Mouse (Mus musculus): ENCODE measurements around the gene Gm10134. TPM values are rescaled to one million over a fixed set of nuclear protein-coding genes. Genes with fewer than 3 reads are reported as not detected.

Gene Gm10134
- polyA plus RNA-seq, 1 experiment from 2014 or later: not detected

DNA sequence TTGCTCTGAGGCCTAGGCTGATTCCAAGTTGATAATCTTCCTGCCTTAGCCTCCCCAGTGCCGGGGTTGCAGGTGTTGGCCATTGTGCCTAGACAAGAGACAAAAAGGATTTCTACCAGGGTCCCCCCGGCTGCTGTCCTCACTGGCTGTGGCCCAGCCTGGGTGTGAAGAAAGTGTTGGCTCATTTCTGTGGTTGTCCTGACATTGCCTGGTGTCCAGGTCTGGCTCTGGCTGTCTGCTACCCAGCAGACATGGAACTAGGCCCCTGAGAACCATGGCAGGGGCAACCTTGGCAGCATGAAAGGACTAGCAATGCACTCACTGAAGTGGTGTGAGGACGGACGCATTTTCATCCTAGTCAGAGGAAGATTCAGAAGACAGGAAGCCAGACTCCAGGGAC is 24.0 kb downstream of the Gm10134 start:
- Histone ChIP-seq H3K27ac (replicated peaks; ENCODE audit: low read depth, low read length) (no peak overlapping the region), H3K4me1 (ENCODE audit: control insufficient read depth, insufficient read depth, low read length) (peaks cover 11% of the 10 kb centered on the region; the same call in 1 of the 2 replicates)

DNA sequence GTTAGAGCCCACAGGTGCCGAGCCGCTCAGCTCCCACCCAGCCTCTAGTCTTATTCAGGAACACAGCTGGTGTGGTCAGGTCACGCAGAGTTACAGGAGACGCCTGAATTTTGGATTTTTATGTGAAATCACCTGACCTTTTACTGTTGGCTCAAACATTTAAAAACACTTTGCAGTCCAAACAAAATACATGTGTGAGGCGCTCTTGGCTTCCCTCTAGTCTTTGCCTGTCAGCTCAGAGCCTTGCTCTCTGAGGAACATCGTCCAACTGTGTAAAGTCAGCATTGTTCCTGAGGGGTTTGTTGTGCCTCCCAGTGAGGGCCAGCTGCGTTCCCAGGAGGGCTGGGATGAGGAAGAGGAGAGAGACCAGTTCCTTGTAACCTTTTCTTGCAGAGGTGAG is 24.4 kb downstream of the Gm10134 start:
- no peaks in the 10 kb centered on the region for H3K9me3 ChIP-seq (replicated peaks; ENCODE audit: control insufficient read depth, low read length)
- no peaks in the 10 kb centered on the region for H3K27me3 ChIP-seq (ENCODE audit: control insufficient read depth, insufficient read depth, low read length)
- H3K4me1 ChIP-seq (ENCODE audit: control insufficient read depth, insufficient read depth, low read length): peaks cover 10% of the 10 kb centered on the region
- H3K9ac ChIP-seq (replicated peaks; ENCODE audit: low read length): no peak overlapping the region; the same call in 1 of the 2 replicates
- 56% methylated on average over 7 of the region's 7 CpGs for WGBS
- no peak overlapping the region for H3K4me3 ChIP-seq (ENCODE audit: low read depth, low read length)
- no peaks in the 10 kb centered on the region for H3K36me3 ChIP-seq (replicated peaks; ENCODE audit: control insufficient read depth, insufficient read depth, low read depth, low read length)
- H3K27ac ChIP-seq (replicated peaks; ENCODE audit: low read depth, low read length): no peak overlapping the region
- H3K4me2 ChIP-seq (ENCODE audit: low read depth, low read length): no peak overlapping the region
- no peak for DNase-seq (ENCODE audit: low spot score)
- ATAC-seq (replicated peaks; ENCODE audit: insufficient number of reproducible peaks, low FRiP score, low TSS enrichment, low read depth): no peak

More for the DNA sequence above, 24.0 kb downstream of the Gm10134 start:
- H3K9ac ChIP-seq (replicated peaks; ENCODE audit: low read length): 0 out of 2 replicates have a peak overlapping the region, but pooled peaks have one; percentile 22
- H3K4me3 ChIP-seq (ENCODE audit: low read depth, low read length): no peak overlapping the region
- WGBS: 75% methylated on average over 4 of the region's 4 CpGs
- no peaks in the 10 kb centered on the region for H3K9me3 ChIP-seq (replicated peaks; ENCODE audit: control insufficient read depth, low read length)
- no peak for DNase-seq (ENCODE audit: low spot score)
- no peaks in the 10 kb centered on the region for H3K36me3 ChIP-seq (replicated peaks; ENCODE audit: control insufficient read depth, insufficient read depth, low read depth, low read length)
- no peak overlapping the region for H3K4me2 ChIP-seq (ENCODE audit: low read depth, low read length)
- ATAC-seq (replicated peaks; ENCODE audit: insufficient number of reproducible peaks, low FRiP score, low TSS enrichment, low read depth): no peak
- no peaks in the 10 kb centered on the region for H3K27me3 ChIP-seq (ENCODE audit: control insufficient read depth, insufficient read depth, low read length)

DNA sequence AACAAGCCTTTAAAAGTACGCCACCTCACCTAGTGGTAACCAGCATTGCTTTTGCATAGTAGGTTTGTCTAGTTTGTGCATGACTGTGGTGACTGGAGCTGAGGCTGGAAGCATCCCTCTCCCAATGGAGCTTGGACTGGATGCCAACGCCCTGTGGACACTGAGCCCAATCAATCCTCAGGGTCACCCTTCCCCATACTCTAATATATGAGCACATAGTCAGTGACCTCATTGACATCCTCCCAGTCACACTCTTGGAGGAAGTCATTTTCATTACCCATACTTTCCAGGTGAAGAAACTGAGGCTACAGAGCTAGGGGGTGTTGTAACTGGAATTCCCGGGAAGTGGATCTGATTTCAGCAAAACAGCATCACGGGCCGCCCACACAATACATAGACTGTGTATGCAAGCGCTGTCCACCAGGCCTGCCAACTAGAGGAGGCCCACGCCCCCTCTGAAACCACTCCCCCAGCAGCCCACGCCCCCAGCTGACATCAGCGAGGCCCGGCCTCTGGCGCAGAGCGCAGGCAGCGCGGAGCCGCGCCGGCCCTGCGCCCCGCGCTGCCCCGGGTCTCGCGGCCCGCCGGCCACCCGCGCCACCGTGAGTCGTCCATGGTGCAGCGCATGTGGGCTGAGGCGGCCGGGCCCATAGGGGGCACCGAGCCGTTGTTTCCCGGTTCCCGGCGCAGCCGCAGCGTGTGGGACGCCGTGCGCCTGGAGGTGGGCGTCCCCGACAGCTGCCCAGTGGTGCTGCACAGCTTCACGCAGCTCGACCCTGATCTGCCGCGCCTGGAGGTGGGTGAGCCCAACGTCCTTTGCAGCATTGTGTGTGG is 27.3 kb downstream of the Gm10134 start:
- DNase-seq (ENCODE audit: low spot score): peak; percentile 92
- no peaks in the 10 kb centered on the region for H3K36me3 ChIP-seq (replicated peaks; ENCODE audit: control insufficient read depth, insufficient read depth, low read depth, low read length)
- H3K9me3 ChIP-seq (replicated peaks; ENCODE audit: control insufficient read depth, low read length): no peaks in the 10 kb centered on the region
- peak overlapping the region; percentile 75 for H3K4me2 ChIP-seq (ENCODE audit: low read depth, low read length)
- peak overlapping the region; percentile 82 for H3K9ac ChIP-seq (replicated peaks; ENCODE audit: low read length)
- peak overlapping the region; percentile 71 for H3K4me3 ChIP-seq (ENCODE audit: low read depth, low read length)
- ATAC-seq (replicated peaks; ENCODE audit: insufficient number of reproducible peaks, low FRiP score, low TSS enrichment, low read depth): peak; percentile 85
- H3K27me3 ChIP-seq (ENCODE audit: control insufficient read depth, insufficient read depth, low read length): no peaks in the 10 kb centered on the region
- H3K27ac ChIP-seq (replicated peaks; ENCODE audit: low read depth, low read length): peak overlapping the region; percentile 77
- H3K4me1 ChIP-seq (ENCODE audit: control insufficient read depth, insufficient read depth, low read length): peaks cover 7% of the 10 kb centered on the region
- WGBS: 2% methylated on average over 49 of the region's 49 CpGs

DNA sequence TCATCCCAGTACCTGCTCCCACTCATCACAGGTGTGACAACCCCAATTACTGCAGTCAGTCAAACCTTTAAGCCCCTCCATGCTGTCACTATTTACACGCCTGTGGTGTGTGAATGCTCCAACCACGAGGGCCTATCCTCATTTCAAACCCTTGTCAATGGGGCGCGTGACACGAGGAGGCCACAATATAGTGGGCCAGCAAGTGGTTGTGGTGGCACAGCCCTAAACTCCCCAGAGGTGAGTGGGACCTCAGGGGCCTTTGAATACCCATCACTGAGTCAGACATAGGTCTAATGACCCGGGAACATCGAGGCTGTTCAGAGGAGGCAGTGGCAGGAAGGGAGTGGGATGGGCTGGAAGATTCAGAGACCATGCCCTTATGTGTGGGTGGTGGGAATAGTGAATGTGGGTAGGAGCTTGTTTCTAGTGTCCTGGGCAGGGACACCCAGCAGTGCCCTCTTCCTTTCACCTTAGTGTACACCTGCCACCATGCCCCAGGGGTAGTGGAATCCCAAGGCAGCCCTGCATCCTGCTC is 28.1 kb downstream of the Gm10134 start:
- Histone ChIP-seq H3K4me2 (ENCODE audit: low read depth, low read length) (peak overlapping the region; percentile 75), H3K27me3 (ENCODE audit: control insufficient read depth, insufficient read depth, low read length) (no peaks in the 10 kb centered on the region), H3K9ac (replicated peaks; ENCODE audit: low read length) (peak overlapping the region; percentile 82), H3K4me3 (ENCODE audit: low read depth, low read length) (peak overlapping the region; percentile 71), H3K36me3 (replicated peaks; ENCODE audit: control insufficient read depth, insufficient read depth, low read depth, low read length) (no peaks in the 10 kb centered on the region), H3K4me1 (ENCODE audit: control insufficient read depth, insufficient read depth, low read length) (peaks cover 11% of the 10 kb centered on the region), H3K27ac (replicated peaks; ENCODE audit: low read depth, low read length) (peak overlapping the region; percentile 77), H3K9me3 (replicated peaks; ENCODE audit: control insufficient read depth, low read length) (no peaks in the 10 kb centered on the region)
- no peak for DNase-seq (ENCODE audit: low spot score)
- ATAC-seq (replicated peaks; ENCODE audit: insufficient number of reproducible peaks, low FRiP score, low TSS enrichment, low read depth): peak; percentile 5; the same call in 1 of the 2 replicates
- 59% methylated on average over 7 of the region's 7 CpGs for WGBS

DNA sequence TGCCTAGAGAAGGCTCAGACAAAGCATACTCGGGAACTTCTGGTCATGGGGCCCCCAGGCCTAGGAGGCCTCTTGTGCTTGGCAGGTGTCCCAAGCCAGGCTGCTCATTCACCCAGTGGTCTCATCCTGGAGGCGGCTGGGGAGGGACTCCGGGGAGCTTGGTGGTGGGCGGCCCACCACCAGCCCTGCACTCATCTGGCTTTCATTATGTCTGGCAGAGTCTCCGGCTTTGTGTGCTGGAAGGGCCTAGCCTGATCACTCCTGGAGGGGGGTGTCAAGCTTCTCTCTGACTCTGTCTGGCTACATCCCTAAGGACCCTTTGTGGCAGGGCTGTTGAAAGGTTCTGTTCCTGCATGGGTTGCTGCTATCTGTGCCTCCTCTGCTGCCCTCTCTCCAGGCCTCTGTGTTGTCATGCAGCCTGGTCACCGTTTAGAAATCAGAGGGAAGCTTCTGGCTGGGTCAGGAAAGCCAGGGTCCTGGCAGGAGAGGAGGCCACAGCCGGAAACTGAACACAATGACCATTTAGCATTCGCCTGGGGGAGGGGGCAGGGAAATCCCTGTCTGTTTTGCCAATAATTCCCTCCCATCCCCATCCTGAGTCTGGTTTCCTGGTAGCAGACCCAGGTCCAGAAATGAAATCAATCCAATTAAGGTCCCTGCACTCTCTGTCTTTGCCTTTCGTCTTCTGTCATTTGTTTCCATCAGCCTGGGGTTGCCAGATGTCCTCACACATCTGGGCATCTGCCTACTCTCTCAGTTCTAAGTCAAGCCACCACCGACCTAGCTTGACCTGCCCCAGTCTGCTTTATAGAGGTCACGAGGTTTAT is 28.8 kb downstream of the Gm10134 start:
- Histone ChIP-seq H3K9ac (replicated peaks; ENCODE audit: low read length) (peak overlapping the region; percentile 39), H3K9me3 (replicated peaks; ENCODE audit: control insufficient read depth, low read length) (no peaks in the 10 kb centered on the region), H3K27ac (replicated peaks; ENCODE audit: low read depth, low read length) (peak overlapping the region; percentile 77), H3K4me1 (ENCODE audit: control insufficient read depth, insufficient read depth, low read length) (peaks cover 14% of the 10 kb centered on the region), H3K36me3 (replicated peaks; ENCODE audit: control insufficient read depth, insufficient read depth, low read depth, low read length) (no peaks in the 10 kb centered on the region), H3K4me2 (ENCODE audit: low read depth, low read length) (peak overlapping the region; percentile 75), H3K27me3 (ENCODE audit: control insufficient read depth, insufficient read depth, low read length) (no peaks in the 10 kb centered on the region), H3K4me3 (ENCODE audit: low read depth, low read length) (peak overlapping the region; percentile 71)
- ATAC-seq (replicated peaks; ENCODE audit: insufficient number of reproducible peaks, low FRiP score, low TSS enrichment, low read depth) (peak; percentile 36; the same call in 1 of the 2 replicates), DNase-seq (ENCODE audit: low spot score) (peak; percentile 79)
- 14% methylated on average over 11 of the region's 11 CpGs for WGBS

DNA sequence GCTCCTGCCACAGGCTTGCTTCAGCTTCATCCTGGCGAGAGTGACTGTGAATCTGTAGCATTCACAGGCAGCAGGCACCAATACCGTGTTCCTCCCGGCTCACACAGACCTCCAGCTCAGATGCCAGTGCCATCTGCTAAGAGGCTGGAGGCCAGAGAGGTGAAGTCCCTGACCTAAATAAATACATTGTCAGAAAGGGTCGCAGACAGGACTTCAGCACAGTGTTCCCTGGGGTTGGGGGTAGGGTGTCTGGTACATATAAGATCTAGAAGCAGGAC is 29.3 kb downstream of the Gm10134 start:
- WGBS: 17% methylated on average over 4 of the region's 4 CpGs
- H3K27me3 ChIP-seq (ENCODE audit: control insufficient read depth, insufficient read depth, low read length): no peaks in the 10 kb centered on the region
- no peak for ATAC-seq (replicated peaks; ENCODE audit: insufficient number of reproducible peaks, low FRiP score, low TSS enrichment, low read depth)
- peak overlapping the region; percentile 22 for H3K4me2 ChIP-seq (ENCODE audit: low read depth, low read length)
- H3K9me3 ChIP-seq (replicated peaks; ENCODE audit: control insufficient read depth, low read length): no peaks in the 10 kb centered on the region
- H3K36me3 ChIP-seq (replicated peaks; ENCODE audit: control insufficient read depth, insufficient read depth, low read depth, low read length): no peaks in the 10 kb centered on the region
- H3K4me3 ChIP-seq (ENCODE audit: low read depth, low read length): no peak overlapping the region; the same call in 1 of the 2 replicates
- H3K27ac ChIP-seq (replicated peaks; ENCODE audit: low read depth, low read length): peak overlapping the region; percentile 77
- peaks cover 18% of the 10 kb centered on the region for H3K4me1 ChIP-seq (ENCODE audit: control insufficient read depth, insufficient read depth, low read length)
- no peak for DNase-seq (ENCODE audit: low spot score)
- H3K9ac ChIP-seq (replicated peaks; ENCODE audit: low read length): peak overlapping the region; percentile 1

DNA sequence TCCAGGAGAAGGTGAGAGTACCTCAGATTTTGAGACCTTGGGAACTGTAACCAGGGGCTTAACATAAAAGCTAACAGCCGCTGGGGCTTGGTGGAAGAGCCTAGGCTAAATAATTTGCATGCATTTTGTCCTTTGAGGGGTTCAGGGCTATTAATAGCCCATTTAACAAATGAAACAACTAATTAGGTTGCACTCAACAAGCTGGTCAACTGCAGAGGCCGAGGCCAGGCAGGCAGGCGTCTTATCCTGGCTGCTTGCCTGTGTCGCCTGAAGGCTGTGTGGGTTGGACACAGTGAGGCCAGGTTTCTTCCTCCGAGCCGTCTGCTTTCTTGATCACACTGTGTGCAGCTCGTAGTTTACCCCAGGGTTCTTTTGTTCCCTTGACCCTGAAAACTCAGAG is 29.8 kb downstream of the Gm10134 start:
- peak overlapping the region; percentile 77 for H3K27ac ChIP-seq (replicated peaks; ENCODE audit: low read depth, low read length)
- no peak for ATAC-seq (replicated peaks; ENCODE audit: insufficient number of reproducible peaks, low FRiP score, low TSS enrichment, low read depth)
- no peaks in the 10 kb centered on the region for H3K9me3 ChIP-seq (replicated peaks; ENCODE audit: control insufficient read depth, low read length)
- no peak for DNase-seq (ENCODE audit: low spot score)
- peaks cover 18% of the 10 kb centered on the region for H3K4me1 ChIP-seq (ENCODE audit: control insufficient read depth, insufficient read depth, low read length)
- H3K4me2 ChIP-seq (ENCODE audit: low read depth, low read length): peak overlapping the region; percentile 13; the same call in 1 of the 2 replicates
- peak overlapping the region; percentile 1 for H3K9ac ChIP-seq (replicated peaks; ENCODE audit: low read length)
- no peak overlapping the region for H3K4me3 ChIP-seq (ENCODE audit: low read depth, low read length)
- 34% methylated on average over 7 of the region's 7 CpGs for WGBS
- no peaks in the 10 kb centered on the region for H3K27me3 ChIP-seq (ENCODE audit: control insufficient read depth, insufficient read depth, low read length)
- H3K36me3 ChIP-seq (replicated peaks; ENCODE audit: control insufficient read depth, insufficient read depth, low read depth, low read length): no peaks in the 10 kb centered on the region
